Mouse (Mus musculus) adrenal gland (tissue): Measurements from ENCODE around the gene Samd4.

Source experiments
- intact Hi-C: fragments of 180-260 bp; cut with DNase I; formaldehyde crosslinking; loops from one replicate; pipeline ENCODE4 v1.15.1; 2025

Gene Samd4

DNA sequence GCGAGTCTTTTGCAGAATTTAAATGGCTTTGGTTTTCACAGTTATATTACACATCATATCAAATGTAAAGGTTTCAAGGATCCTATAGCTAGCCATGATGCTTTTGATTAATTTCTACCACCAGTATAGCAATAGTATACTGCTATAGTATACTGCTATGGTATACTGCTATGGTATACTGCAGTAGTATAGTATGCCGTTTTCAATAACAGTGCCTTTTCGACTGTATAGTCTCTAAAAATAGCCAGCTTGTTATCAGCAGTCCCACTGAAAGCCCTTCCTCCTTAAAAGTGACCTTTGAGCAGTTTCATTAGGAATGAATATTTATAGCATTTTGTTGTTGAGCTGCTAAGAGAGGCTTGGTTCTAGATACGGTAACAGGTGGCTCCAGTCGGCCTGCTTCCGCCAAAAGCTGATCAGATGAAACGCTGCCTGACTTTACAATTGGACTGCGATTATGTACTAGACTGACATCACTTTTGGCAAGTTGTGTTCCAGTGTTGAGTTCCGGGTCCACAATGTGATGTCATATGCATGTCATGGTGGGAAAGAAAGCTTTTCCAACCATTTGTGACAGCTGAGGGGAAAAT is 19.9 kb downstream of the Samd4 start:
- intact Hi-C loops: no loop called here

DNA sequence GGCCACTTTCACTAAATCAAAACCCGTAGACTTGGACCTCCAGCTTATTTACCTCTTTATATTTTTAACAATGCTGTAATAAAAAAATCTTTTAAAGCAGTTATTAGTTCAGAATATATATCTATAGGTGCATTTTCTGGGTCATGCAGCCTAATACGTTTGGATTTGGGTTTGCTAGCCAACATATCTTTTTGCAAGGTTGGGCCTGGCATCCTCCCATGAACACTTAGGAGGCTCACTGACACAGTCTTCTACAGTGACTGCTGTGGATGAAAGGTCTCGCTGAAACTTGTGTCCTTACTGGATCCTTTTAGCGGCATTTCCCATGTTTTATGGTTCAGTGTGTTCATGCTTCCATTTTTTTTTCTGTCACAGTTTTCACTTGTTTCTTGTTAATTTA is 21.6 kb downstream of the Samd4 start:
- intact Hi-C loops: no loop called here

DNA sequence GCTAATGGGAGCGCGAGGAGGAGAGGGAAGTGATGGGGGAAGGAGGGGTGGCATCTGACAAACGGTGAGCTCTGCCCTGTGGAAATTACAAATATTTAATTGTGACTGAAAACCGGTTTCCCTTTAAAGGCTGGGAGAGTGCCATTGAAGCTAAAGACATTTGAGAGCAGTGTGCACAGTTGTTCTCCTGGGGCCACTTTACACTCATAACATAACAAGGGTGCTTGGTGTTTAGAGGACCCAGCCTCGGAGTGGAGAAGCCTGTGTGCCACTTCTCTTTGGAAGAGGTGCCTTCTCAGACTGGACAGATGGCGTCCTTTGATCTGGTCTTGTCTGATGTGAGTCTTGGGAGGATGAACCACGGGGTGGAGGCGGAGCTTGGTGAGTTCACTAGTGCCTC is 26.2 kb downstream of the Samd4 start:
- intact Hi-C loops: no loop called here

DNA sequence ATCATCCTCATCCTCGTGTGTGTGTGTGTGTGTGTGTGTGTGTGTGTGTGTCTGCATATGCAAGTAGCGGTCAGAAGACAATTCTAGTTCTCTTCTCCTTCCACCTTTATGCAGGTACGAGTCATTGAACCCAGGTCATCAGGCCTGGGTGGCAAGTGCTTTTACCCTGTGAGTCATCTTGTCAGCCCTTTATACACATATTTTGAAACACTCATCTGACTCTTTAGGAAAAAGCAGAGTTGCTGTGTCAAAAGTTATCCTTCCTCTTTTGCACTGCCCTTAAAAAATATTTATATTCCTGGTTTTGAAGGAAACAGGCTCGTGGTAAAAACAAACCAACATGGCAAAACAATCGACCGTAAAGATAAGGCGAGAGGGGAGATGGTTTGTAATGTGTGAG is 29.8 kb downstream of the Samd4 start:
- intact Hi-C loops: no loop called here

DNA sequence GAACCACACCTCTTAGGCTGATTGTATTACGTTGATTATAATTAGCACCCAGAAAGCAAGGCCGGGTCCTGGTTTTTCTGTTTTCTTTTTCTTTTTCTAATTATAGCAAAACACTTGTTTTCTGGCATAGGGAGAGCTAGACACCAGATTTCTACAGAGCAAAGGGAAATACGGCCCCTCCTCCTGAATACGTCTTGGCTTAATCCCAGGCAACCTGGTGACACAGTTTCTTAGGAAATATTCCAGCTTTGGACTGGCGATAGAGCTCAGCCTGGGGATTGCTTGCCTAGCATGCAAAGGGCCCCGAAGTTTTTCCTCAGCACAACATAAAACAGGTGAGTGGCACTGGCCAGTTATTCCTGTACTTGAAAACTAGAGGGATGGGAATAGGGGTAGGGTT is 31.7 kb downstream of the Samd4 start:
- intact Hi-C loops: no loop called here

DNA sequence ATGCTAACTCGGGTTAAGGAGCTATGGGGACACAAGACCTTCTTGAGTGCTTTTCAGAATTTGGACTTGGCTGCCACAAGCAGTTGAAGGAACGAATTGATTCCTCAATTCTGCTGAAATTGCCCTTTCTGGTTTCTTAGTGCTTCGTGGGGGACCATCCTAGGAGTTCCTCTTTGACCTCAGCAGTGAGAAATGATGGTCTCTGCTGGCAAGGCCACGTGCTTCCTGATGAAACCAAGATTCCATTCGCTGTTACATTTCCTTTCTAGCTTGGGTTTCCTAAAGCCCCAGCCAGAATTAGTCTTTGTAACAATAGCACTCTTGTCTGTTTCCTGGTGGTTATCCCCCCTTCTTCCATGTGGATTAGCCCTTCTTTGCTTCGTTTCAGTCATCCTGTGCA is 32.9 kb downstream of the Samd4 start:
- intact Hi-C loops: no loop called here

DNA sequence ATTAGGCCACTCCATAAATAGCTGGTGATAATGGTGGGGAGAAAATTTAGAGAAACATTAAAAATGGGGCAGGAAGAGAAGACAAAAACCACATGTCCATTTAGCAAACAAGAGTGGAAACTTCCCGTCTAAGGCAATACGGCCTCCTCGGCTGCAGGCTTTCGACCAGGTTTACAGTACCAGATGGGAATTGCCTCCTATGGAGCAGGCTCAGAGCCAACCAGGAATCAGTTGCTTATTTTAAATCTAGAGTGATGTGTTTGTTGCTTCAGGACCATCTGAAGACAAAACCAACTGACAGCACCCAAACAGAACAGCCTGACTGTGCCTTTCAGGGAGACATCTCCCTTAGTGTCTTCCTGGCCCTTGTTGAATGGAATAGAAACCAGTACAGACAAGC is 33.9 kb downstream of the Samd4 start:
- intact Hi-C loops: no loop called here

DNA sequence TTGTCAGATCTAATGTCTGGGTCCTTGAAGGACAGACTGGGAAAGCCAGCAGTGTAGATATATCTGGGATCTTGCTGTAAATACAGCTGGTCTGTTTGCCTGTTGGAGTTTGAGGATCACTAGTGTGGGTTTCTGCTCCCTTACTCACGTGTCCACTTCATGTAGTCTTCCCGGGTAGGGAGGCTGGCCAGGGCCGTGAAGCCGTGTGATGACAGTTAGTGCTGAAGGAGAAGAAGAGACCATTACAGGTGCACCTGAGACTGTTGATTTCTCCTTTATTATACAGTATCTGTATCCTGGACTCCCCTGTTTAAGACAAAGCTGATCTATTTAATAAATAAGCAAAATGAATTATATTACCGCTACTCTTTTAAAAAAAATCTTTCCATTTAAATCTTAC is 34.5 kb downstream of the Samd4 start:
- intact Hi-C loops: no loop called here

DNA sequence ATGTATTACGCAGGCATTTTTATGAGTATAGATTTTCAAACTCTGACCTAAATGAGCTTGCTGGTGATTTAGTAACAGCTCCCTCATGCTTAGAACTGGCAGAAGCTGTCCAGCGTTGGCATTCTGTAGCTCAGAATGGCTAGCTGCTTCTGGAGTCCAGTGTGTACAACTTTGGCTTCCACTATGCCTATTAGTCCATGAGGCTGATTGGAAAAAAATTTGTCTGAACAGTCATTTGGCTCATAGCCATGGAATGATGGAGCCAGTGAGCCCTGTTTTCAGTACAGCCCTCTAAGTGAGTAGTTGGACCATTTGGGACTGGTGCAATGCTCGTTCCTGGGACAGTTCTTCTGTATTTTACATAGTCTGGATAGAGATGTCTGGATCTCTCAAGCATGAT is 34.9 kb downstream of the Samd4 start:
- intact Hi-C loops: no loop called here

DNA sequence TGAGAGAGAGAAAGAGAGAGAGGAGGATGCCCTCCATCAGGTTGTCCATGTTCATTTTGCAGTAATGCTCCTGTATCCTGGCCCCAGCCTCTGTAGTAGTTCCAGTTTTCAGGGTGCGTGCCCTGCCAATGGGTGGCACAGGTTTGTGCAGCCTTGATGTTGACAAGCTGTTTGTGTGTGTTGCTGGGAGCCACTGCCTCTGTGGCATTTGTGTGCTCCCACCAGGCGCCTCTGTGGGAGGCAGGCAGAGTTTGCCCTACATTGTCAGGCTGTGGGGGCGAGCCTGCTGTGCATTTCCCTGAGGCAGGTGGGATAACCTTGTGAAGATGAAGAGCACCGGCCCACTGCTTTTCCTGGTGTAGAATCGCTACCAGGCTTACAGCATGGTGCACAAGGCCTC is 37.8 kb downstream of the Samd4 start:
- intact Hi-C loops: no loop called here

DNA sequence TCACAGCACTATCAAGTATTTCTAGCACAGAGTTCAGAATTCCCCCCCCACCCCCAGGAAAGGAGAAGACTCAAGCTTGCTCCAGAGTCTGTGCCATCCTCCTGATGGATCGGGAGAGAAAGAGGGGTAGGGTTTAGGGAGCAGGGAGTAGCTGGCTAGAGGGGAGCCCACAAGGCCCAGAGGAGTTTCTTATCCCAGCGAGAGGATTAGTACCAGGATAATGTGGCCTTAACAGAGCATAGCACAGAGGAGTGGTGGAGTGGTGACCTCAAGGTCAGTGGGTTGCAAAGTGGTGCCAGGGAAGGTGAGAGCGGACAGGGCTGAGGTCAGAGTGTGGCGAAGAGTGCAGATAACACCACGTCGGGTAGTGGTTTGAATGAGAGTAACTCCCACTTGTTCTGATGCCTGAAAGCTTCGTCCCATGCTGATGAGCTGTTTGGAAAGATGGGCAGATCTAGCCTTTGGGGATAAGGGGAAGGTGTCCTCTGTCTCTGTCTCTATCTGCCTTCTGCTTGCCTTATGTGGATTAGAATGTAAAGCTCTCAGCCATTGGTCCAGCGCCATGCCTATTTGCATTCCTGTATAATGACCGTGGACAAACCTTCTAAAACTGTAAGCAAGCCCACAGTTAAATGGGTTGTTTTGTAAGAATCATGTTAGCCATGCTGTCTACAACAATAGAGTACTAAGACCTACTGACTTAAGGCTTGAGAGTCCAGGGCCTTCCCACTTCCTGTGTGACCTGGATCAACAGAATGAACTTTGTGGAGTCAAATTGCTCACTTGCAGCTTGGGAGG is 38.7 kb downstream of the Samd4 start:
- intact Hi-C loops: no loop called here

DNA sequence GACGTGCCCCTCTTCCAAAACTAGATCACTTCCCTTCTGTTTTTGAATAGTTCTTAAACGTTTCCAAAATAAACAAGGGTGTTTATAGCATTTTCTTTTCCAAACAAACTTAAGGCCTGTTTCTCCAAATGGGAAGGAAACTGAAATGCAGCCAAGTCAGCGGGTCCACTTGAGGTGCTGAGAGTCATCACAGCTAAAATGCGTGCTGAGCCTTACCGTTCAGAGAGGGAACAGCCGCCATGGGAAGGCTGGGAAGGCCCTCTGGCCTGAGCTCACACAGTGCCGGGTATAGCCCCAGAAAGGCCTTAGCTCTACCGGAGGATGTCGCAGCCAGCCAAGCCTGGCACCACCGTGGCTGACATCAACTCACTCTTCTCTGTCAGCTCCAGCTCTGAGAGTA is 41.3 kb downstream of the Samd4 start:
- intact Hi-C loops: no loop called here

DNA sequence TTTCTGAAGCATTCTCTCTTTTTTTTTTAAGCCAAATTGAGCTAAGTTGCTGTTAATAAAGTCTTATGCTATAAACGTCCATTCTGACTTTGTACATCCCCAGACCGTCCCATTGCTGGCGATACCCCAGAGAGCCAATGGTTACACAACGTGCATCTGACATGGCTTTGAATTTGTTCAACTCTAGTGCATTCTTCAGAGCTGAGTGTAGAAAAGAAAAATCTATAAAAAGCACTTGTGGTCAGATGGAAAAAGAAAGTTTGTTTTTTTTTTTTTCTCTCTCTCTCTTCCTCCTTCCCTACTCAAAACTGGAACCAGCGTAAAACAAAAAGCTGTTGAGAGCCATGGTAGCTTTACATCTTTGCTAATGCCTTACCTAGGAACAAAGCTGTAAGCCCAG is 41.8 kb downstream of the Samd4 start:
- intact Hi-C loops: no loop called here

DNA sequence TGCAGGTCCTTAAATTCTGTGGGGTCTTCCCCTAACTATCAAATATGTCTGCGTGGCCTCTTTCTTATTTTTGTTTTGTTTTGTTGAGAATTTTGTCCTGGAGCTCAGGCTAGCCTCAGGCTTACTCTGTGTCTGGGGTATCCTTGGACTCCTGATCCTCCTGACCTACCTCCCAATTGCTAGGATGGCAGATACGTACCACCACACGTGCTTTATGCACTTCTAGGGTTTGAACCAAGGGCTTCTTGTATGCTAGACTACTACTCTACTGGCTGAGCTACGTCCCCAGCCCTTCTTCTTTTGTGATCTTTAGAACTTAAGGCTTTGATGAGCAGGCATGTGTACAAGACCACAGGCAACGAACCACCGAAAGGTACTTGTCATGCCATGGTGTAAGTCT is 45.9 kb downstream of the Samd4 start:
- intact Hi-C loops: no loop called here

DNA sequence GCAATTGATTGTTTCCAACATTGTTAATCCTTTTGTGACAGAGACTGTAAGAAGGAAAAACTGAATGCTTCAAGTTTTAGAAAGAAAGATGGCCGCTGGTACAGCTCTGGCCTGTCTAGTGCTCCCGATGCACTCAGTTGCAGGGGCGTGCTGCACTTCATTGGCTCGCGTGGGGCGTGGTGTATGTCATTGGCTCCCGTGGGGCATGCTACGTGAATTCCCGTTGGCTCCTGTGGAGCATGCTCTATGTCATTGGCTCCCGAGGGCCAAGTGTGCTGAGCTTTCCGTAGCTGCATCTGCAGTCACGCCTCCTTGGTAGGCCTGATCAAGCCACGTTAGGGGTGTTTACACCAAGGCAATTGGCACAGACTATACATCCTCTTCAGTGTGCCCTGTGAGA is 49.5 kb downstream of the Samd4 start:
- intact Hi-C loops: loop anchor here (10.0 kb wide), 1 partner anchor 47 kb away; the partner anchor contains the start of gene Samd4

DNA sequence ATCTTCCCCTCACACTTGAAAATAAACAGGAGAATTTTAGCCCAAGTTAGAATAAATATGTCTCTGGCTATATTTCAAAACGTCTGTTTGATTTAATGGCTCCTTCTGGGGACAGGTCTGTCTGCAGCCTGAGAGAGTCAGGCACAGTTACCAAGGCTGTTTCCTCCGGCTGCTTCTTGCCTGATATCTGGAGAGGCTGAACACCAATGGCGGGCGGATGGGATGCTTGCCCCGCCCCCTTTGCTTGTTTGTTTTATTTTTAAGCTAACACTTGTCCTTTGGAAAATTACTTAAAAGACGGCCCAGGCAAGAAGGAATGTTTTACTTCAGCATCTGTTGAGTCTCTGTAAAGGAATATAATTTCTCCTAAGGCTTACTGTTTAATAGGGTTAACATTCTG is 50.1 kb downstream of the Samd4 start:
- intact Hi-C loops: loop anchor here (10.0 kb wide), 1 partner anchor 48 kb away; the partner anchor contains the start of gene Samd4

DNA sequence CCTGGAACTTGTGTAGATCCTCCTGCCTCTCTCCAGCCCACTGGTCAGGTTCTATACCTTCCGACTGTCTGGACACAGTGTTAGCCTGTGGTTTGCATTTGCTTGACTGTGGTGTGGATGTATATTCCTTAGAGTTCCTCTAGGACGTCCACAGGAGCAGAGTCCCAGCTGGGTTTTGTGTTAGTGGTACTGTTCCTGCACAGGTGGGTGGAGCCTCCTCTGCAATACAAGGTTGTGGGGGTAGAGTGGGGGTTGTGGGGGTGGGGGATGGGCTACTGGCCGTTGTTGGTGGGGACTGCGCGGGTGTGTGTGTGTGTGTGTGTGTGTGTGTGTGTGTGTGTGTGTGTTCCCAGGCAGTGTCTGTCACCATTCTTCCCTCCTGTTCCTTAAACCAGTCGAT is 58.4 kb downstream of the Samd4 start:
- intact Hi-C loops: no loop called here

DNA sequence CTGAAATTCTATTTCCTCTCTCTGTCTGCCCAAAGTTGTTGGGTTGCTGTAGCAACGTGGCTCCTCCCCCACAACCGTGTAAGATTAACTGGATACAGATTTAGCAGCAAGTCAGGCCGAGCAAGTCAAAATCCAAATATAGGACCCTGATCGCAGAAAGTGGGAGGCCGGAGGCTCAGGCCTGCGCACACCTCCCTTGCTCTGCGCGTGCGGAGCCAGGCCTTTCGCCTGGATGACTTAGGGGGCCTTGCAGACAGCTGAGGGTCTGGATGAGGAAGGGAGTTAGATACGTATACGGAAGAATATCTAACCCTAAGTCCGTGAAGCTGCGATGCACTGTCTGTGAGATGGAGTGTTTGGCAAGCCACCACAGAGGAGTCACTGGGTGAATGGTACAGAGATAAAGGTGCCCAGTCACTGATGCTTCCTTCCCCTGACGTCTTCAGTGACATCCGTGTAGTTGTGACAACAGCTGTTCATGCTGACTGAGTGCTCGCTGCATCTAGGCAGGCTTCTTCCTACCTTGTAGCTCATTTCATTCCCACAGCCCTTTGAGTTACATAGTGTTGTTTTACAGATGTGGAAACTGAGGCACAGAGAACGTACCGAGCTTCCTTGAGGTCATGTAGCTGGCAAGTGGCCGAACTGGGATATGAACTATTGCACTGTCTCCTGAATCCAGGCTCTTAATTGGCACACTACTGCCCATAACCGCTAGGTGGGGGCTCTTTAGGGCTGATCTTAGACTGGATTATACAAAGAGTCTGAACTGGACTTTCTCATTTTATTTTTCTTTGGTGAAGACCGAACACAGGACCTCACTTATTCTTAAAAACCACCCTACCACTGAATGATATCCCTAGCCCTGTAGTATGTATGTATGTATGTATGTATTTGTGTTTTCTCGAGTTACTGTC is 59.5 kb downstream of the Samd4 start:
- intact Hi-C loops: no loop called here

DNA sequence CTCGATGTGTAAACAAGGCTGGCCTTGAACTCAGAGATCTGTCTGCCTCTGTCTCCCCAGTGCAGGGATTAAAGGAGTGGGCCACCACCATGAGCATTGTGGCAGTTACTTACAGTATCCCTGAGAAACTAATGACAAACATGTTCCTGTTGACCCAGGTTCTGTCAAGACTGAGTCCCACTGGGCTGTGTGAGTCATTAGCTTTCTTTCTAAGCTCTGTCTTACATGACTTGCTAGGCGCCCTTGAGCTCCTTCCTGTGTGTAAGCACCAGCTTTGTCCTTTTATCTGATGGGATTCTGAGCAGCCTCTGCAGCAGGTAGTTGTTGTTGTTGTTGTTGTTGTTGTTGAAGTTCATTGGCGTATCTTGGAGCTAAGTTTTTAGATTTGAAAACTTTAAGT is 61.8 kb downstream of the Samd4 start:
- intact Hi-C loops: no loop called here

DNA sequence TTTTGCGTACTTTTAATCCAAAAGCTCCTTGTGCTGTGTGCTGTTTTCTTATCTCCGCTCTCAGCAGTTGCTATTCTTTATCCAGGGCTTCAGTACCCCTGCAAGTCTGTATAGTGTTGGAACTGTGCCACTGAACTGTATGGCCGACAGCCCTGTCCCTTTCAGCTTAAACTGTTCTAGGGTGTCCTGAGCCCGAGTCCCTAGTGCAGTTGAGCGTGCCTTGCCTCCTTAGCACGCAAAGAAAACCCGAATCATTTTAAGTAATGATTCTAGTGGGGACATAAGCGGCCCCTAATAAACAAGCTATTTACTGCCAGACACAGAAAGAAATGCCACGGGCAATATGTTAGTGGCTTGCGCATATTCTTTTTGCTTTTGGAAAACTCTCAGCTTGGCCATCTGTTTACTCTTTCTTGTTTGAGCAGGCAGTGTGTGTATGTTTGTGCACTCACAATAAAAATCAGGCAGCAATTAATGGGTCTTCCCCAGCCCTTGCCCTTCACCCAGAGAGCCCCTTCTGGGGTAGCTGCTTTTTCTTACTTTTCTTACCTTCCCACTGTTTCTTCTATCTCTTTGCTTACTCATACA is 63.3 kb downstream of the Samd4 start:
- intact Hi-C loops: no loop called here

DNA sequence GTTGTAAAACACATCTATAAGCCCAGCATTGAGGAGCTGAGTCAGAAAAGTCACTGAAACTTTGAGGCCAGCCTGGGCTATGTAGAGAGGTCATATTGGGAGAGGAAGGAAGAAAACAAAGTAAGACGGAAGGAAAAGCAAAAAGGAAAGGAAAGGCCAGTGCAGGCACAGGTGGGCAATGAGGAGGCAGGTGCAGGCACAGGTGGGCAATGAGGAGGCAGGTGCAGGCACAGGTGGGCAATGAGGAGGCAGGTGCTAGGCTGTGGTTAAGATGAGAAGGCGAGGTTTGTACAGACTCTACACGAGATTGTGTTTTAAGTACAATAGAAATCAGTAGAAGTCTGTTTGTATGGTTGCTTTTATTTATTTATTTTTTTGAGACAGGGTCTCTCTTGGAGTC is 65.0 kb downstream of the Samd4 start:
- intact Hi-C loops: no loop called here
